Mouse (Mus musculus) monocyte, adult 2 months (primary cell): ENCODE data around the gene Vdac1.
A peak's percentile ranks its signal among the peaks of the same experiment; 100 is the strongest.

Experiments used
- DNase-seq, 2 experiments: peaks; one replicate each; pipeline ENCODE4 v3.0.0; 2022; ENCODE audit warnings: low spot score in 2 of 2, low read depth in 1 of 2

Gene Vdac1

DNA sequence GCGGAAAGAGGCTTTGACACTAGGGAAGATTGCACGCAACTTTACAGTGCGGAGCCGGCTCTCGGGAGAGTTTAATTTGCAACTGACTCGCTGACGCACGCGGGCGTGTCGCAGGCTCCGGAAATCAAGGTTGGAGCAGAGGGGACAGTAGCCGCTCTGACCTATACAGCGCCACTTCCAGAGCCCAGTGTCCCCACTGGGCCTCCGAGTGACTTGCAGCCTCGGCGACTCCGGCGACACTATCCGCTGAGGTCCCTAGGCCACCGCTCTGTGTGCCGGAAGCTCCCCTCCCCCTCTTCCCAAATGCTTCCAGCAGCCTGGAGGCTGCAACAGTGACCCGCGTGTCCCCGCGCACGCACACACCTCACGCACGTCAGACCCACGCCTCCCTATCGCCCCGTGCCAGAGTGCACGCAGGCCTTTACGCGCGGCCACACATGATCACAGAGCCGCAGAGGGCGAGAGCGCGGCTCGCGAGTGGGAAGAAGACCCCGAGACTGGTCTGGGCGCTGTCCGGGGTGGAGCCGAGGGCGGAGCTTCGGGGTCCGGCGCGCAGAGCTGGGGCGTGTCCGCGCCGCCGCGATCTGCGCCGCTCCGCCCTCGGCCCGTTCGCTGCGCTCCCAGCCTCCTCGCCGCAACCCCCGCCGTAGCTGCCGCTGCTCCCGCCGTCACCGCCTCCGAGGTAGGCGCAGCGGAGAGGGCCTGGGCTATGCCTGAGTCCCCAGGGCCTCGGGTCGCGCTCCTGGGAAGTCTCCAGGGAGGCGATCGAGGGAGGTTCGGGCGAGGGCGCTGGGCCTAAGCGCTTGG lies at the start of gene Vdac1:
TSS of gene Vdac1 (plus strand) at position 390 of the 807 bp plus-strand sequence.
- peak; percentile 37 to 70 for DNase-seq

DNA sequence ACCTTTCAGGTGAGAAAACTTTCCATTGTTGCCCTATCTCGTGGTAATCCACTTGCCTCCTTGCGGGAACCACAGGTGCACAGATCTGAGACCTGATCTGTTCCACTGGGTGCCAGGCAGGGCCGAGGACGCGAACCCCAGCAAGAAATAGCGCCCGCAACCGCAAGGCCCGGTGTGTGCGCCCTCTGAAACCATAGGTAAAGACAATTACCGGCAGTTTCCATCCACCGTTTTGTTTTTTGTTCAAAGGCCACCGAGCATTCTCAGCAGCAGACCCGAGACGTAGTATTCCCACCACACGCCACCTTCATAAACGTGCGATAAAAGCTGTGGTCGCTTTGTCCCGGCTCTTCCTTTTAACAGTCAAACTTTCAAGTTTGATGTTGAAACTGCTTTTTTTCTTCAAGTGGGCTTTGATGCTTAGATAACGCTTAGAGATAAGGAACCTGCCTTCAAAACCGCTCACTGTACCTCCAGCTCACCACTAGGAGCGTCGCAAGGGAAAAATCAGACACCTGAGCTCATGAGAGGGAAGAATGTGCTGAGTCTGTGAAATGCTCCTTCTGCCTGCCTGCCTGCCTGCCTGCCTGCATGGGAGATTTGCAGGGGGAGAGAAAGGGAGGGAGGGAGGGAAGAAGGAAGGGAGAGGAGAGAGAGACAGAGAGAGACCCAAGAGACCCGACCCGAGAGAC lies 46.4 kb upstream of the Vdac1 start:
- no peak for DNase-seq

DNA sequence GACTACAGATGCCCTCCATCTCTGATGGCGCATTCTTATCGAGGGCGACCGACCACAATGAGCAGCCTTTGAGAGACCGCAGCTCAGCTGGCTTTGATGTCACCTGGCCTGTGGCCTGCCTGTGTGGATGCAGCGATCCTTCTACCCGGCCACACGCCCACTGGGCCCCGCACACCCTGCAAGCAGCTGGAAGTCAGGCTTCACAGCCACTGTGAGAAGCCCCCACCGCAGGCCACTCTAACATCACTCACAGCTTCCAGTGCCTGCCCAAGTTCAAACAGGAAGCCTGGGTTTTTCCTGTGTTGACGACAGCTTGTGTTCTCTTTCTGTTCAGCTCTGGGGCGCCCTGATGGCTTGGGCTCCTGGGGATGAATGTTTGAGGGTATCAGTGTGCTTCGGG lies 42.2 kb upstream of the Vdac1 start:
- DNase-seq, result no peak

DNA sequence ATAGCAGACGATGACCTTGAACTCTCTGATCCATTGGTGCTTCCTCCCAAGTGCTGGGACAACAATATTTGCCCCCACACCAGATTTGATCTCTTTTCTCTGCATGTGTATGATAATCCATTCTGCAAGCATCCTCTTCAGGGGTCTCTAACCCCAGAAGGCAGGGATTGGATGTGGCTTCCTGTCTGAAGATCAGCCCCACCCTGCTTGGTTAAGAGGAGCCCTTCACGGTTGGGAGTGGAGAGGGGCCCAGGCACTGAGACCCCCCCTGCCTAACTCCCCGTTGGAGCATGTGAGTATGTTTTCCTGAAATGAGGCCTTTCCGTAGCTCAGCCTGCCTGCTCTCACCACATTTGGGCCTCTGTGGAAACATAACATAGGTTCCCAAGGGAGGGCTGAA lies 41.0 kb upstream of the Vdac1 start:
- no peak for DNase-seq

DNA sequence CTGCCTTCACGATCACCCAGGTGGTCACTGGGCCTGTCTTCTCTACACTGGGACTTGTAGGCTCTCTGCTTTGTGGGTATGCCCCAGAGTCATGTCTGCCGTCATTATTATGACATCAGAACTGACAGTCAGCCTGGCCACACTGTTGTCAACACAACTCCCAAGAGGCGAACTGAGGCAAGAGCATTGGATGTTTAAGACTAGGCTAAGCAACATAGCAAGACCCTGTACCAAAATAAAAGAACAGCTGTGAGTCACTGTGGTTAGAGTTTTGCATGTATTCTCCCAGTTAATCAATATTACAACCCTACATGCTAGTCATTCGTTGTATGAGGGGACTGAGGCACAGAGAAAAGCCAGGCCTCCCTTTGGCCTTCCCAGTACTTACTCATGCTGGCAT lies 40.1 kb upstream of the Vdac1 start:
- DNase-seq, result no peak

DNA sequence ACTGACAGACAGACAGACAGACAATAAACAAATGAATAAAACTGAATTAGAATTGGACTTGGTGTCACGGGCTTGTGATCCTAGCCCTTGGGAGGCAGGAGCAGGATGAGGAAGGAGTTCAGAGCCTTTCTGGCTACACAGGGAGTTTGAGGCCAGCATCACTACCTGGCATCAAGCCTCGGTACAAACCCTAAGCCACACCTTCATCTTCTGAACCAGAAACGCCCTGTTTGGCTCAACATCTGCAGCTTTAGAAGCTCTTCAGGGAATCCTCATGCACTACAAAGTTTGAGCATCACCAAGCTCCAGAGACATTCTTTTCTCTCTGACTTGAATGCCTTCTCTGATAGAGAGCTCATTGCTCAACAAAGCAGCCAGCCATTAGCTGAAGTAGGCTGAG lies 39.1 kb upstream of the Vdac1 start:
- DNase-seq, result no peak

DNA sequence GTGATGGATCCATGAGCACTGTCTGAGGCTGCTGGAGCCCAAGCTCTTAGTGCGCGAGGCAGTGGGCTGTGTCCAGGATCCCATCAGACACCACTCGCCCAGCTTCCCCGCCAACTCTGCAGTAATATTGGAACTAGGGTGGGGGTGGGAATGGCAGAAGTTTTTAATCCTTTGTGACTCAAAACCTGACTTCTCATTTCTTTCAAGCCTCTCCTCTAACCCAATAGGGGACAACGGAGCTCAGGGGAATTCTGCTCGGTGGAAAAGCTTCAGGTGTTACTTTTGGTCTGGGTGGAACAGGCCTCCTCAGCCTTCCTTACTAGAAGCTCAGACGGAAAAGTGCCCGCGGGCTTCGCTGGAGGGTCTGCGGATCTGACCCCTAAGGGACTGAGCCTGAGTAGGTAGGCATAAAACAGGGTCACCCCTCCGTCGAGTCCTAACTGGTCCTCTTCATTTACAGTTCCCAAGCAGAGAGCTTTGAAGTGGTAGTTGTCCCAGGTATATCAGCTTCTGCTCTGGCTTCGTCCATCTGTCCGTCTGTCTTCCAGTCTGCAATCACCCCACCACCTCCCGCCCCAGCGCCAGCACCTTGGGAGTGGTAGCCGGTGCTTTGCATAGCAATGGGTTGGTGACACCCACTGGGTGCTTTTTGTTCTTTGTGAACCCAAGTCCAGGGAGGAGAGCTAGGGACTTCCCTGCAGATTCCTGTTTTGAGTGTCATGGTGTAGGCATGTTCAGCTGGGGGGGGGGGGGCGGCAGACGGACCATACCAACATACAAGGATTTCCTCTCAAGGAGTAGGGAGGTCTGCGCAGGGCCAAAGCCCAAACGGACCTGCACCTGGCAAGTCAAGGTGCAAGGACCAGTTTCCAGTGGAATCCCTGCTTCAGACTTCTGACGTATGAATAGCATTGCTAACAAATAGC lies 36.0 kb upstream of the Vdac1 start:
- DNase-seq, result no peak

DNA sequence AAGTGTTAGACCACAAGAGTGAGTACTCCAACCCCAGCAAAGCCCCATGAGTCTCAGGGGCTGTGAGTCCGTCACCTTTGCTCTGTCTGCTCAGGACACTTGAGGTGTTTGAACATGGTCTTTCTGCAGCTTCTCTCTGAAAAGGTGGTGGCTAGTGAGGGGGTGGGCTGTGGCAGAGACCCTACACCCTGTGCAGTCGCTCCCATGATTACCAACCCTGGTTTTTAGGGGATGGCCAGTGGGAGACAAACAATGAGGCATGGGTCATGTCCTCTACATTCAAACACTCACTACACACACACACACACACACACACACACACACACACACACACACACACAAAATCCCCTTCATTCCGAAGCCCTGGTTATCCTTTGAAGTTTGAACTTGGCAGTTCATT lies 33.3 kb upstream of the Vdac1 start:
- no peak for DNase-seq

DNA sequence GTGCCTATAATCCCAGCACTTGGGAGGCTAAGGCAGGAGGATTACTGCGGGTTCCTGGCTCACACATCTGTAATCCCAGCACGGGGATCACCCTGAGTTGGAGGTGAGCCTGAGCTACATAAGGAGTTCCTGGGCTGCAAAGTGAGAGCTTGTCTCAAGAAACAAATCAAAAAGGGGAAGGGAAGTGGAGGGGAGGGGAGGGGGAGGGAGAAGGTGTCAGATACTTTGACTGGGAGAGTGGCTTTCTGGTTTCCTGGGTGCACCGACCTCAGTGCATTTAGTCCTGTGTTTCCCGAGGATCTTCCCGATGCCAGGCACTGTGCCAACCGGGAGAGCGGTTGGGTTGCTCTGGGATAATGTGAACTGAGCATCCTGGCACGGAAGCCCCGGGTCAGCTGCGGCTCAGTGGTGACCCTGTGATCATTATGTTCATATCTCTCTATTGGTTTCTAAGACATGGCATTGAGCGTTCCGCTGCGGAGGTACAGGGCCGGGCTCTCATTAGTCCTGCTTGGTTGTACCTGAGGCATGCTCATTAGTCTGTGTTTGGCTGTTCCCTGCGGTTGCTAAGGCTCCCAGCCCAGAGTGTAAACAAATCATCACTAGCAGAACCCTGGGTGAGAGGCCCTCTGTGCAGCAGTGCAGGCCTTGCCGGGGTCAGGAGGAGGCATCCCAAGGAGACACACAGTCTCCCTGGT lies 28.1 kb upstream of the Vdac1 start:
- DNase-seq, result no peak

DNA sequence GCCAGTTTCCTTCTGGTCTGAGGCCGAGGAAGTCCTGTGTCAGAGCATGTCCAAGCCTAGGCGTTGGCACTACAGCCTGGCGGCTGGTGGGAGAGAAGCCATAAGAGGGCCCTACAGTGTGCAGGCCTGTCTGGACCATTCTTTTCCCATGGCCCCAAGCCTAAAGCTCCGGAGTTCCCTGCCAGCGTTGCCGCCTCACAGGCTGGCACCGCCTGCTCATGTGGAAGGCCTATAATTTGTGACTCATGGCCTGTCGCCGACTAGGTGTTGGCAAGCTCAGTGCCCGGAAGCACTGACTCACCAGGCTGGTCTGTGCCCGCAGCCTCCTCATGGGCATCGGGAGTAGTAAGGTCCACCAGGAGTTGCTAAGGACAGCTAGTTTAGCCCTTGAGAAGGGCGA lies 27.0 kb upstream of the Vdac1 start:
- no peak for DNase-seq

DNA sequence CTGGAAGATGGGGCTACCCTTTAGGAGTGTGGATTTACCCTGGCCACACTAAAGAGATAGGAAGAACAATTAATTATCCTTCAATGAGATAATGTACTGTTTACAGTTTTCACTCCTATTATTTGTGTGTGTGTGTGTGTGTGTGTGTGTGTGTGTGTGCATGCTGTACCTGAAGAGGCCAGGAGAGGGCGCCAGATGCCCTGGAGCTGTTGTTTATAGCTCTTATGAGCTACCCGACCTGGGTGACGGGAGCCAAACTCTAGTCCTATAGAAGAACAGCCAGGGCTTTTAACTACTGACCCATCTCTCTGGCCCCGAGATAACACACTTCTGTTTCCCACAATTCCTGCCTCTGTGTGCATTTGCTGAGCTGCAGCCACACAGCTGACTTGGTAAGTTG lies 25.4 kb upstream of the Vdac1 start:
- no peak for DNase-seq

DNA sequence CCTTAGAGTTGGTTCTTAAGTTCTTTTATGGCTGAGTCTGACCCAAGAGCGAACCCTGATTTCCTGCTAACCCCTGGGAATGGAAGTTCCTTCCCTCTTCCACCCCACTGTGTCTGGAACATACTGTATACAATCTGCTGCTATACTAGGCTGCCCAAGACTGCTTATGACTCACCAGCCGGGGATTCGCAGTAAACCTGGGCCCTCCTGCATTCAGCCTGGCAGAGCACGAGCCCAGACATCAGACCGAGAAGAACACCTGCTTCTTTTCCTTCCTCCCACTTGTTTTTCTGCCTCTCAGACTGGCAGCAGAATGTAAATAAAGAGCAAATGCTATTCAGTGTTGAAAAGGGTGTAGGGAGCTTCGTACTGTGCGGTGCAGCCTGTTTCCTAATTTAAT lies 24.7 kb upstream of the Vdac1 start:
- no peak for DNase-seq

DNA sequence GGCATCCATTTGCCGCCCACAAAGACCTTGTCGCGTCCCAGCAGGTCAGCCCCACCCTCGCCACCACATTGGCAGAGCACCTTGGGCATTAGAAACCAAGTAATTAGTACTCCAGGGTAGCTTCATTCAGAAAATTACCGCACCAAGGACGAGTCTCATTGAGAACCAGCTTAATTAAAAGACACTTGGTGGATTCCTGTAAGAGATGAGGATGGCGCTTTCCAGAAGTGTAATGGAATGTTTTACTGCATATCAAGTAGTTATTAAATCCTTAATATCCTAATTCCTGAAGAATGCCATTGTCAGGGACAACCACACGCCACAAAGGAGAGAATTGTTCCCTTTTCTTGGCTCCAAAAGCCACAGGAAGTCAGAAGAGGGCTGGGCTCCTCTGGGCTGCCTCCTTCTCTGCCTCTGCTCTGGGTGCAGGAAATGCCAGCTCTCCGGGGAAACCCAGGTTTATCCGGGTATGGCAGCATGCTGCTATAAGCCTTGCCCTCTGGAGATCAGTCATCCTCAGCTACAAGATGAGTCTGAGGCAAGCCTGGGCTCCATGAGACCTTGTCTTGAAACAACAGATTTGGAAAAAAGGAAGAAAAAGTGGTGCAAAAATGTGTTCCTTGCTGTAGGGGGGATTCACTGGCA lies 22.9 kb upstream of the Vdac1 start:
- no peak for DNase-seq

DNA sequence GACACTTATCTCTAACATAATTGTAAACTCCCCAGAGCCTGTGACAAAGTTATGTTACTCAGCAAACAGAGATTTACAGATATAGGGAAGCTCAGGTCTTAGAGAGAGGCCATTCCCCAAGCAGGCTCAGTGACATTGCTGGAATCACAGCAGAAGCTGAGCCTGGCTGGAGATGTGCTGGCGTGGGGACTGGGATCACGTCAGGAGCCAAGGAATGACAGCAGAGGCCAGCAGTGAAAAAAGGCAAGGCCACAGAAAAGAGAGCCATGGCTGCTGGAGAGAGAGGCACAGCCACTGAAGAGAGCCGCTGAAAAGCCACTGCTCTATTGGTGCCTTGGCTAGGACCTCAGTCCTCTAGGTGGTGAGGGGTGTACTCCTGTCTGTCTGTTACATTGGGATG lies 22.3 kb upstream of the Vdac1 start:
- DNase-seq, result no peak

DNA sequence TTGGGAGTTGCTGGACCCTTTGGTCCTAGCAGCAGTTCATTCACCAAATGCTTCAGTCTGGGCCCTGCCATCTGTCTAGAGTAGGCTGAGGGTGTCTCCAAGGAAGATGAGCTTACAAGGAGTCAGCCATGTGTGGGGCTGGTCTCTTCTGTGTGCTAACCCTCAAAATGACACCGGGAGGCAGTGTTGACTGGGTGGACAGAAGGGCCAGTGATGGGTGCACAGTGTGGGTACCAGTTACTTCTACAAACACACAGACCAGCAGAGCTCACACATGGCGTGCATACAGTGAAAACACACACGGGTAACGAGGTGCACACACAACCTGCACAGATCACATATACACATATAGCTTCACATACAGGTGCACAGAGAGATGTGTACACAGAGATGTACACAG lies 21.6 kb upstream of the Vdac1 start:
- no peak for DNase-seq

DNA sequence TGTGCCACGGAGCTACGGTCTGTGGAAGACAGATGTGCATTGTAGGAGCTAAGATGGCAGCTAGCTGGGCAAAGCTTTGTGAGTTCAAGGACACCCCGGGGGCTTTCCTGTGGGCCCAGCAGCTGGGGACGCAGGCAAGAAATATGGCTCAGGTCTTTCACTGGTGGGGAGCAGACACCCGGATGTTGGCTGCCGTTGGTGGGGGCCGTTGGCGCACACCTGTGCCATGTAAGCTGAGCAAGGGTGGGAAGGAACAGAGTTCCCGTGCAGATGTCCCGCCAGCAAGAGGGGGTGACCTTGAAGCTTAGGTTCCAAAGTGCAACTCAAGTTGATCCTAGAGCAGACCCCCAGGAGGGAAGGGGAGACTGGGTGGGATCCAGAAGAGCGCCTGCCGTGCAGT lies 21.1 kb upstream of the Vdac1 start:
- no peak for DNase-seq

DNA sequence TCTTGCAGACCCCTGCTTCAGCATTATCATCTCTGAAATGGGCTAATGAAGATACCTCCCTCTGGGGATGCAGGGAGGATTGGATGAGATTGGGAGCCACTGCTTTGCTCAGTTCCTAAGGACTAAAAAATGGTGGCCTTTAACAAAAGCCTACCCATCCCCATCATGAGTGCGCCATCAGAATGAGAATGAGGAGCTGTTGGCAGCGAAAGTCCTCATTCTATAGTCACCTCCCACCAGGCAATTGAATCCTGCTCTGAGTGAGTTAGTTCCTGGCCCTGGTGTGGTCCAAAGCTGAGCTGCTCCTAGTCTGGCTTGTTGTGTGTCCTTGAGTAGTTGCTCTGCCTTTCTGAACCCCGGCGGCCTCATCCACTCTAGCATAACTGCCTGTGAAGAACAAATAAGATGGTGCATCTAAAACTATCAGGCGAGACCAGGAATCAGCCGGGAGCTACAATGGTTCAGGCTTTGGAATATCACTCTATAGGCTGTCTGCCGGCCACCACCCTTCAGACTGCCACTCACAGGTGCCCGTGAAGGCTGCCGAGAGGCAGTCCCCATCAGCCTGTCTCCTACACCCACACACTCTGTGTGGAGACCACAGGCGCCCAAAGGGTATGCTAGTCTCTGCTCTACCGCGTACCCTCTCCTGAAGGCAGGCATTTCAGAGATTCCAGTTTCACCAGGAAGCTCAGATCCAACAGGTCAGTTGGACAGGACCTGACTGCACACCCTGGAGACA lies 20.4 kb upstream of the Vdac1 start:
- DNase-seq, result no peak

DNA sequence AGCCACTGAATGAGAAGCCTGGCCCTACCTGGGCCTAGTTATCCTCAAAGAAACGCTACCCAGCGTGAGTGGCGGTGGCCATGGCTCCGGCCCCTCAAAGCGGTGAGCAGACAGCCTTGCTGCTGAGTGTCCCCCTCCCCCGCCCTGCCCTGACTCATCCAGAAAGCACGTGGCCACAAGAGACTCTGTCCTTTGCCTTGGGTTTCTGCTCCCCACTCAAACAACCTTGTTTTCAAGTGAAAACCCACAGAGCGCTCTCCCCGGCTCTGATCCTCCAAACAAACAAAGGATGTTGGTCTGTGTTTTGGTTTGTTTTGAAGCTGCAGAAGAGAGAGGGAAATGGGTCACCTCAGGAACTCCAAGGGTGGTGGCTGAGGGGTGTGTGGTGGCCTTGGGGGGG lies 19.7 kb upstream of the Vdac1 start:
- DNase-seq, result no peak

DNA sequence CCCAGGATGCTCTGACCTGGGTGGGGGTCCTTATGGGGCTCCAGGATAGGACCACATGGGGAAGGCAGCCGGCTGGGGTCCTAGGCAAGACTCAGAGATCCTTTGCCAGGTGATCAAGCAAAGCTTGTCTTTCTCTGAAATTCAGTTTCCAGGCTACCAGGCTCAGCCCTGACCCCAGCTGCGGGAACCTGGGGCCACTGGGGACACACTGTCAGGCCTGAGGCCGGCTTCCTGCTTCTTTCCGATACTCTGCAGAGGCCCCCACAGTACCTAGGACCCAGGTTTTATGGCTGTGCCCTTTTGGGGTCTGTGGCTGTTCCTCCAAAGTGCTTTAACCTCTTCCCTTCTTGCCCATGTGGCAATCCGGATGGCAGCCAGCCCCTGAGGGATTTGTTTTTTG lies 19.2 kb upstream of the Vdac1 start:
- DNase-seq, result no peak

DNA sequence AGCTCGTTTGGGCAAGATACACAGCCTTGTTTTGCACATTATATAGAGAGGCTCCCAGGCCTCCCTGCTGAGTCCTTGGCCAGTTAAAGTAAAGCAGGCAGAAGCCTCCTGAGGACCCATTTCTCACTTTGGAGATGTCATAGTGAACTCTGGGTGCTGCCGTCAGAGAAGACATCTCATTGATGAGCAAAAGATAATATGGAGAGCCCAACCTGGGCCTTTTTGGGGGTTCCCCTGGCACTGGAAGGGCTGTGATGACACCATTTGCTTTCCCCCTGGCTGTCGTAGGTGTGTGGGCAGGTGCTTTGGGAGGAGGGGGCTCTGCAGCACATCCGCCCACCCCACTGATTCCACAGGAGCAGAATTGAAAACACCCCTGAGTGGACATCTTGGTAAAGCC lies 18.4 kb upstream of the Vdac1 start:
- DNase-seq, result no peak
